Mouse (Mus musculus): ENCODE measurements around the gene Ulk4. TPM values are rescaled to one million over a fixed set of nuclear protein-coding genes. Genes with fewer than 3 reads are reported as not detected.
A peak's percentile ranks its signal among the peaks of the same experiment; 100 is the strongest.
"Not testable (repeated sequence)": the region's sequence is repeated elsewhere in the genome, so short reads cannot be mapped to it uniquely, and the experiment has no call there.

The Ulk4 gene
- polyA plus RNA-seq, 1 experiment from 2014 or later, result 136 TPM

DNA sequence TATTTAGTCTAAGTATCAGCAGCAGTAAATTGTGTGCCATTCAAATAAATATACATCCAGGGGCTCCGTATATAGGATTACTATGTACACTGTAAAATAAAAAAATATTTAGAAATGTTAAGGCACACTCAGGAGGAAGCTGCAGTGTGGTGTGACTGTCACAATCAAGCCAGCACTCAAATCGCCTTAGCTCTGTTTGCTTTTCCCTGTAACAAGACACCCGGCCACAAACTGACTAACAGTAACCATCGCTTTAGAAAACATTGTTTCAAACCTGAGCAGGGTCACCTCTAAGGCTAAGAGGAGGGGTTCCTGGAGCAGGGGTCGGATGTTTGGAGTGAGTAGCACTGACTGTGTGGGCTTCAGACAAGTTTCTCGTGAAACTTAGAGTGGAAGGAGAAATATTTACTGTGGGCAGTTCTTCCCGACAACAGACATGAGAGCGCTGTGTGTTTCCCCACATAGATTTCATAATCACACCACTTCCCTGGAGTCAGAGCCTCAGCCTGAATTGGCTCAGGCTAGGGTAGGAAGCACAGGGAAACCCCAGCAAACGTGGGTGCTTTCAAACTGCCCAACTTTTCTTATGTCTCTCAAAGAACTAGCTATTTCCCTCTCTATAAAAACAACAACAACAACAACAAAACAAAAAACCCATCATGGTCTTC is 349.9 kb downstream of the Ulk4 start:
- Histone ChIP-seq H3K4me3 (replicated peaks; ENCODE audit: low read depth, low read length) (no peak overlapping the region), H3K4me1 (replicated peaks; ENCODE audit: insufficient read depth, low read length) (no peaks in the 10 kb centered on the region), H3K4me2 (ENCODE audit: low read length) (no peak overlapping the region), H3K27me3 (ENCODE audit: insufficient read depth, low read length) (no peaks in the 10 kb centered on the region), H3K9ac (ENCODE audit: low read depth, low read length) (no peak overlapping the region), H3K36me3 (ENCODE audit: insufficient read depth, low read length) (no peaks in the 10 kb centered on the region), H3K9me3 (replicated peaks; ENCODE audit: low read length) (no peaks in the 10 kb centered on the region), H3K27ac (no peak overlapping the region)
- peak; percentile 24 for DNase-seq (ENCODE audit: low spot score)
- no peak for TF ChIP-seq CTCF (IDR thresholded peaks at IDR 0.05; ENCODE audit: low read depth)
- no peak for ATAC-seq (replicated peaks; ENCODE audit: low FRiP score, low read depth)
- 18% methylated on average over 9 of the region's 9 CpGs for WGBS

DNA sequence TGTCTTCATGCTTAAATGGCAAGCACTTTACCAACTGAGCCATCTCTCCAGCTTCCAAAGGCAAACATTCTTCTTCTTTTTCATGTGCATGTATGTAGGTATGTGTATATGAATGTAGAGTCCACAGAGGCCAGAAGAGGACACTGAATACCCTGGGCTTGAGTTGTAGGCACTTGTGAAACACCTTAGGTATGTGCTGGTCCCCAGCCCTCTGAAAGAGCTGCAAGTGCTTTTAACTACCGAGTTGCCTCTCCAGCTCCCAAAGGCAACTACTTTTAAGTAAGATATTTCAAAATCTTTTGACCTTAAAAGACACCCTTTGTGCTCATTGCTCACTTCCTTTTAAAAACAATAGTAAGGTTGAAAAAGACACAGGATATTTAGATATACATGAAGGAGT is 350.9 kb downstream of the Ulk4 start:
- Histone ChIP-seq H3K9ac (ENCODE audit: low read depth, low read length) (no peak overlapping the region), H3K36me3 (ENCODE audit: insufficient read depth, low read length) (no peaks in the 10 kb centered on the region), H3K4me3 (replicated peaks; ENCODE audit: low read depth, low read length) (no peak overlapping the region), H3K9me3 (replicated peaks; ENCODE audit: low read length) (no peaks in the 10 kb centered on the region), H3K4me2 (ENCODE audit: low read length) (no peak overlapping the region), H3K4me1 (replicated peaks; ENCODE audit: insufficient read depth, low read length) (no peaks in the 10 kb centered on the region), H3K27me3 (ENCODE audit: insufficient read depth, low read length) (no peaks in the 10 kb centered on the region), H3K27ac (no peak overlapping the region)
- DNase-seq (ENCODE audit: low spot score) (no peak), ATAC-seq (replicated peaks; ENCODE audit: low FRiP score, low read depth) (no peak)
- no peak for TF ChIP-seq CTCF (IDR thresholded peaks at IDR 0.05; ENCODE audit: low read depth)
- 55% methylated on average over 1 of the region's 1 CpGs for WGBS

DNA sequence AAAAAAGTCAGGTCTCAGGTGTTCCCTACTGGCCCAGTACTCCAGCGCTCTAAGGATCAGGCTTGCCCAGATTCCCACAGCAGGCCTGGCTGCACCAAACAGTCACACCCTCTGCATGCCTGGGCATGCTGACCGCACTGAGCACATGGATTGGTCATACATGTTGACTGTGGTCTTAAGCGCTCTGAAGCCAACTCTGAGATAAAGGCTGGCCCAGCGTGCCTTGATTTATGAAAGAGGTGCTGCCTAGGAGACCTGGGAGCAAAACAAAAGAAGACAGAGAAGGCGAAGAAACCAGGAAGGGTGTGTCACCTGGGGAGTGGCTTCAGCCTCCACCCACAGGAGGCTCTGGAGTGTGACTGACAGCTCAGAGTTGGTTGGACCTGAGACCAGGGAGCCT is 357.9 kb downstream of the Ulk4 start:
- Histone ChIP-seq H3K9me3 (replicated peaks; ENCODE audit: low read length) (no peaks in the 10 kb centered on the region), H3K4me1 (replicated peaks; ENCODE audit: insufficient read depth, low read length) (peaks cover 7% of the 10 kb centered on the region; the same call in 1 of the 2 replicates), H3K27me3 (ENCODE audit: insufficient read depth, low read length) (no peaks in the 10 kb centered on the region), H3K4me3 (replicated peaks; ENCODE audit: low read depth, low read length) (no peak overlapping the region), H3K9ac (ENCODE audit: low read depth, low read length) (no peak overlapping the region), H3K36me3 (ENCODE audit: insufficient read depth, low read length) (no peaks in the 10 kb centered on the region), H3K27ac (no peak overlapping the region), H3K4me2 (ENCODE audit: low read length) (no peak overlapping the region)
- ATAC-seq (replicated peaks; ENCODE audit: low FRiP score, low read depth), result no peak
- DNase-seq (ENCODE audit: low spot score), result no peak
- TF ChIP-seq CTCF (IDR thresholded peaks at IDR 0.05; ENCODE audit: low read depth), result no peak
- WGBS, result 64% methylated on average over 5 of the region's 5 CpGs

DNA sequence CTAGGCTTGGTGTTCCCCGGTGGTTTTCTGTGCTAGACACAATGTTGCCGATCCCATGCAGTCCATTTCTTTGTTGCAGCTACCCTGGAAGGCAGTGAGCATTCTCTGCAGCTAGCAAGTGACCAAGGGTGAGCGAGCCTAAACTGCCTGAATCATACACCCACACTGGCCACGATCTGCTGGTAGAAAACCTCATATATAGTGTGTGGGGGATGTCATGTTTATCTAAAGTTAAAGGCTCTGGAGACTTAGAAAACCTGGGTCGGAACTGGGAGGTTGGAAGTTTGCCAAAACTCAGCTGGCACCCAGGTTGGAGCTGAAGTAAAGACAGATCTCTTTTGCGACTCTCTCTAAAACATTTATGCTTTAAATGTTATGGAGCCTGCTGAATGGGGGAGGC is 358.4 kb downstream of the Ulk4 start:
- no peaks in the 10 kb centered on the region for H3K9me3 ChIP-seq (replicated peaks; ENCODE audit: low read length)
- no peak overlapping the region for H3K9ac ChIP-seq (ENCODE audit: low read depth, low read length)
- 16% methylated on average over 6 of the region's 6 CpGs for WGBS
- H3K4me3 ChIP-seq (replicated peaks; ENCODE audit: low read depth, low read length), result no peak overlapping the region
- DNase-seq (ENCODE audit: low spot score) (peak; percentile 74), ATAC-seq (replicated peaks; ENCODE audit: low FRiP score, low read depth) (no peak; the same call in 1 of the 2 replicates)
- no peak for TF ChIP-seq CTCF (IDR thresholded peaks at IDR 0.05; ENCODE audit: low read depth)
- no peak overlapping the region for H3K4me2 ChIP-seq (ENCODE audit: low read length)
- no peaks in the 10 kb centered on the region for H3K36me3 ChIP-seq (ENCODE audit: insufficient read depth, low read length)
- peaks cover 7% of the 10 kb centered on the region; the same call in 1 of the 2 replicates for H3K4me1 ChIP-seq (replicated peaks; ENCODE audit: insufficient read depth, low read length)
- no peaks in the 10 kb centered on the region for H3K27me3 ChIP-seq (ENCODE audit: insufficient read depth, low read length)
- no peak overlapping the region for H3K27ac ChIP-seq

DNA sequence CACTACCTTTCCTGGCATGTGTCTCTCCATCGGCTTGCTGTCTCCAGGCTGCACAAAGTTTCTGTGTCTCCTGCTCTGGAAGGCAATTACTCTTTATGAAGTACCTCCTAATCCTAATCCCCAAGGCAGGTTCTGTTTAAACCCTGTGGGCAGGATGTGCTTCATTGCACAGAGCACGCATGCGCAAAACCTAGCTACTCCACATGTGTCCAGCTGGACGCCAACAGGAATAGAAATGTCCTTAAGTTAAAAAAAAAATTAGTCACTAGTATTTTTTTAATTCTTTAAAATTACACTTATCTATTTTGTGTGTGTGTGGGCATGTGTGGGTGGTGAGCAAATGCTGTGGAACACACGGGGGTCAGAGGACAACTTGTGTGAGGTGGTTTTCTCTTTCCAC is 358.8 kb downstream of the Ulk4 start:
- WGBS, result 50% methylated on average over 5 of the region's 5 CpGs
- Histone ChIP-seq H3K36me3 (ENCODE audit: insufficient read depth, low read length) (no peaks in the 10 kb centered on the region), H3K9ac (ENCODE audit: low read depth, low read length) (no peak overlapping the region), H3K27me3 (ENCODE audit: insufficient read depth, low read length) (no peaks in the 10 kb centered on the region), H3K27ac (no peak overlapping the region), H3K9me3 (replicated peaks; ENCODE audit: low read length) (no peaks in the 10 kb centered on the region), H3K4me1 (replicated peaks; ENCODE audit: insufficient read depth, low read length) (peaks cover 7% of the 10 kb centered on the region; the same call in 1 of the 2 replicates), H3K4me3 (replicated peaks; ENCODE audit: low read depth, low read length) (no peak overlapping the region), H3K4me2 (ENCODE audit: low read length) (no peak overlapping the region)
- DNase-seq (ENCODE audit: low spot score) (no peak), ATAC-seq (replicated peaks; ENCODE audit: low FRiP score, low read depth) (no peak)
- no peak for TF ChIP-seq CTCF (IDR thresholded peaks at IDR 0.05; ENCODE audit: low read depth)

DNA sequence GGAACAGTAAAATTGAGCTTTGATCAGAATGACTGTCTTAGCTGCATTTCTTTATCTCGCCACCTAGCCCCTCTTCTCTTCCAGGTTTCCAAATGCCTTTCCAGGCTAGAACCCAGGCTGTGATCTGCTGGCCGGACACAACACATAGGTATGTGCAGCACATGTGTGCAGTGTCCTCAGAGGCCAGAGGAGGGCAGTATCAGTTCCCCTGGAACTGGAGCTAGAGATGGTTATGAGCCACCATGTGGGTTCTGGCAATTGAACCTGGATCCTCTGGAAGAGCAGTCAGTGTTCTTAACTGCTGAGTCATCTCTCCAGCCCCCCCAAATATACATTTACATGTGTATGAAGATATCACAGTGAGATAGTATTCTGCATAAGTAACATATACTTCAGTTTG is 359.4 kb downstream of the Ulk4 start:
- H3K9ac ChIP-seq (ENCODE audit: low read depth, low read length); H3K4me3 ChIP-seq (replicated peaks; ENCODE audit: low read depth, low read length); H3K27me3 ChIP-seq (ENCODE audit: insufficient read depth, low read length); H3K36me3 ChIP-seq (ENCODE audit: insufficient read depth, low read length); H3K9me3 ChIP-seq (replicated peaks; ENCODE audit: low read length); ATAC-seq (replicated peaks; ENCODE audit: low FRiP score, low read depth); DNase-seq (ENCODE audit: low spot score); H3K4me1 ChIP-seq (replicated peaks; ENCODE audit: insufficient read depth, low read length); H3K27ac ChIP-seq; H3K4me2 ChIP-seq (ENCODE audit: low read length): not testable (repeated sequence)
- WGBS, result 91% methylated on average over 2 of the region's 2 CpGs

Measured in kidney, postnatal 0 days (tissue).